Mouse (Mus musculus) spleen, embryonic (tissue): Measurements from ENCODE around the gene Asprv1.

ENCODE experiments used
- CTCF ChIA-PET: fragments of 350-600 bp; sonication (Branson Sonifier 250); formaldehyde crosslinking; loops from one replicate; lab custom pipeline; 2022; lab: Charles Lee

The Asprv1 gene

DNA sequence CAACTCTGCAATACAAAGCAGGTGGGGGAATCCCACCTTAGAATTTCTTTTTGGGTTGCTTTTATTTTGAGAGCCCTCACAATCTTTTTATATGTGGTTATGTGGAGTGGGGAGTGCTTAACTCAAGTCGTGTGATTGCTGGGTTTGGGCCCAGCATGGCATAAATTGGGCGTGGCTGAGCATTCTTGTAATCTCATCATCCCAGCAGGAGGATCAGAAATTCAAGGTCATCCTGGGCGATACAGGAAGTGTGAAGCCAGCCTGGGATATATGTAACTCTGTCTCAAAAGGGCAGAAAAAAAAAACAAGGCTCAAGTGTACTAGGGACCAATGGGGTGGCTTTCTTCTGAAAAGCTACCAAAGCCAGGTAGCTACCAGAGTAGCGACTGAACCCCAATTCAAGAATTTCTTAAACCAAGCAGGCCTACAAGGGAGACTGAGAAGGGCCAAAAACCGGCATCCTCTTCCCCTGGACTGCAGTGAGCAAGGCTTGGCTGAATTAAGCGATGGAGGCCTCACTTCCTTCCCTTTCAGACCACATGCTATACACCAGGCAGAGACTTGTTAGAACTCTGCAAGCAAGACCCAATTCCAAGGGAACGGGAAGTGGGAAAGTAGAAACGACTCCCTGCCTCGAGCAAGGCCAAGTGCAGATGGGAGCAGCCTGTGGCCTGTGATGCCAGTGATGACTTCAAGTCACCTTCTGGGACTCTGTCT is 32.4 kb downstream of the Asprv1 start:
- CTCF ChIA-PET, result no interaction called here

DNA sequence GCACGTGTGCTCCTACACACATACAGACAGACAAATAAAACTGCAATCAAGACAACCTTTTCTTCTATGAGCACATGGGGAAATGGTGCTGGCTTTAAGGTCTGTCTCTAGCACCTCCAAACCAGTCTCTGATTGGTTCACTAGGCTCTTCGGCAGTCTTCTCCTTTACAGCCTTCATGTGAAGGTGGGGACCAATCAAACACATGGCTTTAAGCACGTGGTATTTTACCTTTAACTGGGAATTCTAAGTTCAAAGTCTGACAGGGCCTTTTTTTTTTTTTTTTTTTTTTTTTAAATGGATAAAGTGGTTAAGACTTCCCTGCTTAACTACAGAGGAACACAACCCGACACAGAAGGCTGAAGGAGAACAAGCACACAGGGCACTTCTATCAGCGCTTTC is 37.1 kb downstream of the Asprv1 start:
- CTCF ChIA-PET, result interaction anchor here (0.7 kb wide), 1 partner anchor 64 kb away, joined by 12 read pairs; no protein-coding TSS in a partner anchor

DNA sequence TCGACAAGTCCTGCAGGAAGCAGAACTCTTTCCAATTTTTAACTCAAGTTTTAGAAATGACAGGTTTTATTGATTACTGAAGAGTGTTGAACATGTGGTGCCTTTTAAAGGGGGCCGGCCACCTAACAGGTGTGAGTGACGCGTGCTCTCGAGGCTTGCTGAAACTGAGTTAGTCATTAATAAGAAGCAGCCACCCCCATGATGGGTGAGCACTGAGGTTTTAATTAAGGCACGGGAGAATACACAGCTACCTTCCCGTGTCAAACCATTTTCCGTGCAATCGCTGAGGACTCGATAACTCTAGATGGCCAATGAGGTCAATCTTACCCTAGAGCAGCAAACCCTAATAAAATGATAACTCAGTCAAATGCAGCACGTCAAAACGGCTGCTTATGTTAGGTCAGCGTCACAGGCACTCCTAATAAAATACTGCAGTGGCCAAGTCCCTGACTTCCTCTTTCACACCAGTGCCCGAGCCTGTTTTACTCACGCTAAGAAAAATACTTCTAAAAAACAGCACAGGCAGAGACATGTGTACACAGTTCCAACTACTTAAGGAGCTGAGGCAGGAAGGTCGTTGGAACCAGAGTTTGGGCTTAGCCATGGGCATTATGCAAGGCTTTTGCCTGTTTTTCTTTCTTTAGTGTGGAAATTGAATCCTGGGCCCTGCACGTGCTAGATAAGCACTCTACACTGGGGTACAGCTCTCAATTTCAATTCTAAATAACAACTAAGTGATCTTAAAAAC is 37.8 kb downstream of the Asprv1 start:
- CTCF ChIA-PET, result interaction anchor here (0.7 kb wide), 1 partner anchor 65 kb away, joined by 12 read pairs; no protein-coding TSS in a partner anchor

DNA sequence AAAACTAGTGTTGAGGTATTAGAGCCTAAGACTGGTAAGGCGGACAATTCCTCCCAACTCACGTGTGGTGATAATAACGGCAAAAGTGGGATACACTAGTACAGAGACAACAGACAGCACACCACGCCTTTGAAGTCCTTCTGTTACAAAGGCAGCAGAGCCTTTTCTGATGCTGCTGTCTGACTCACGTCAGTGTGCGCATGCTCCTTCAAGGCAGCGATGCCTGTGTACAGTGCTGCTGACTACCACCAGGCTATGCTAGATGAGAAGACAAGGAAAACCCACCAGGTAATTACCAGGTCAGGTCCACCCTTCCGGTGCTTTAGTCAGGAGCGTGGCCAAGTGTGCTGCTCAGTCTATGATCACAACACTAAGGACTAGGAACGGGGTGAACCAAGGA is 39.1 kb downstream of the Asprv1 start:
- CTCF ChIA-PET, result no interaction called here

DNA sequence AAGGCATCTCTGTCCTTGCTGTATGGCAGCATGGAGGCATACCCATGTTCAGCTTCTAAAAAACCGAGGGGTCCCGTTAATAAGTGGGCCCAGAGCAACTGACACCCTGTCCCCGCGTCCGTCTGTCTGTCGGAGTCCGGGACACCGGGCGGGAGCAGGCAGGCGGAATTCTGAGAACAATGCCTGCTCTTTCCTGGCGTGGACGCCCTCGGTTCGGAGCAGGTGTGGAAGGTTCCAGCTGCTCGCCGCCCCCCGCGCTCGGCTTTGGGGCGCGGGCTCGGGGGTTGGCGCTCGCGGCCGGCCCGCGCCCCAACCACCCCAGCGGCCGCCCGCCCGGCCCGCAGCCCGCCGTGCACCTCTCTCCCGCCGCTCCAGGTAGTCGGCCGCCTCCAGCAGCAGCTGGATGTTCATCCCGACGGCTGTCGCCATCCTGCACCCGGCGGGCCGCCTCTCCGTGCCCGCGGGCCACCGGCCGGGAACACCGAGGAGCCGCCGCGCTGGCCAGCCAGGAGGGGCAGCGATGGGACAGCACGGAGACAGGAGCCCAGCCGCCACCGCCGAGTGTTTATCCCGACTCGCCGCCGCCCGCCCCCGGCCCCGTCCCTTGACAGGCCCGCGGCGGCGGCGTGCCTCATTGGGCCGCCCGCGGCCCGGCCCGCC is 40.7 kb downstream of the Asprv1 start, which contains the start of gene Mxd1:
Mxd1 (minus strand) TSS at position 582 of the 660 bp plus-strand sequence.
- CTCF ChIA-PET, result interaction anchor here (0.5 to 0.9 kb wide), 3 partner anchors 64 to 160 kb away, joined by 3 to 11 read pairs (median 4); no protein-coding TSS in a partner anchor

DNA sequence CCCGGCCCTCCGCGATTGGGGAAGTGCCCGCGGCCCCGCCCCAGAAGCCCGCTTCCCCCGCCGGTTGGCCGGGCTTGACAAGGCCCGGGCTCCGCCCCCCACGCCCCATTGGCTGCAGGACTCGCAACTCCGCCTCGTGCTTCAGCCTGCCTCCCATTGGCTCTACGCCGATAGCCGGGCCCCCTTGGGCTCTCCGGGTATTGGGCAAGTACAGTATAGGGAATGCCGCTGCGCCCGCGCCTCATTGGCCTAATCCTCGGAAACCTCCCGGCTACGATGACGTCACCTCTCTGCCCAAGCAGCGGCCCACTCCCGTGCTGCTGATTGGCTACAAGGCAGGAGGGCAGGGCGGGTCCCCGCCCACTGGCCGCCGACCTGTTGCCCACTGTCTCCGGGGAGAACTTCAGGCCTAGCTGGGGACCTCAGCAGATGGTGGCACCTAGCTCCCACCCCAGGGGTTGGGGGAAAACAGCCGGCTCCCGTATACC is 41.3 kb downstream of the Asprv1 start:
- CTCF ChIA-PET, result interaction anchor here (0.9 kb wide), 1 partner anchor 65 kb away, joined by 4 read pairs; no protein-coding TSS in a partner anchor

DNA sequence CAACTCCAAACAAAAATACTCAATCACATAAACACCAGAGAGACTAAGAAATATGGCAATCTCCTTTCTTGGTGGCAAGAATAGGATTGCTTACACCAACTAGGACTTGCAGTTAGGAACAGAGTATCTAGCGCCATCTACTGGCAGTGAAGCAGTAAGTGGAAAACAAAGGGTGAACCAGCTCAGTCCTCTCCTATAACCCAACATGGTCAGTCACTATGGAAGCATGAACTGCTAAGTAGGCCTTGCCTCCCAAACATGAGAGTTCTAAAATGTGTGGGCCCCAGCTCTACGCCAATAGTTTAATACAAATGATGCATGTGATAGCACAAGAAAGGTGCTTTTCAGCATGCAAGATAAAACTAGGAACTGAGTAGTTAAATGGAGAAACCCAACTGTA is 42.9 kb downstream of the Asprv1 start:
- CTCF ChIA-PET, result no interaction called here

DNA sequence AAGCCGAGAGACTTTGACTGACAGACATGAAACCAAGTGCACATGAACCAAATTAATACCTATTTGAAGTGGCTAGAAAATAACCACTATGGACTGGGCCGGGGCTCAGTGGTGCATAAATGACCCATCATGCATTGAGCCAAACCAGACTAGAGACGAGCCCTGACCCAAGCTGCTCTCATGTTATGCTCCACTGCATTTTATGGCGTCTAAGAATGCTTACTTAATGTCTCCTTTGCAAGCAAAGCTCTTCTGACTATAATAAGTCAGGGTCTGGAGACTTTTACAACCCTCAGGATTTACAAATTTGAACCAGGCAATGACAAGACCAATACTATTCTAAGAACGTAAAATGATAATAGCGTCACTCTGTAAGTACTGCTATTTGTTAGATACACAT is 50.4 kb downstream of the Asprv1 start:
- CTCF ChIA-PET, result no interaction called here
